Comparison of ENCODE assay signal across 8 mouse cellular contexts in the genomic region with DNA sequence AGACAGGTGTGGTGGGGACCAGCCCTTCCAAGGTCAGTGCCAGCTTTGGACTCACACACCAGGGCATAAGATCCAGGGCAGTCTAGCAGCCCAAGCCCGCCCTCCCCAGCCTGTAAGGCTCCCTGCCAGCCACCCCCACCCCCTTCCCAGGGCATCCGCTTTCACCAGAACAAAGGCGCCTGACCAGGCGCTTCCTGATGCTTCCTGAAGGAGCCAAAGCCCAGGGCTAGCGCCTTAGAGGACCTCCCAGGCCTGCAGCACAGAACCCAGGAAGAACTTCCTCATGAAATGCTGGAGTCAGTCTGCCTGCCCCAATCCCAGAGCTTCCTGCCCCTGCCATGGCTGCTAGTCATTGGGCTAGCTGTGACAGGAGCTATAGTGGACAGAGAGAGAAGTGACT. TPM values are rescaled to one million over a fixed set of nuclear protein-coding genes. Genes with fewer than 3 reads are reported as not detected.
A peak's percentile ranks its signal among the peaks of the same experiment; 100 is the strongest.
DNase-seq lines count a peak whose midpoint lies in the region; ATAC-seq and TF ChIP-seq lines count a peak whose summit lies in the region.

No protein-coding gene starts in this region.

- ATAC-seq in forebrain, embryonic 13.5 days, result no peak
- peak; percentile 47 for ATAC-seq in lung, postnatal 0 days
- ATAC-seq in megakaryocyte, adult 5-6 weeks (ENCODE audit: poor library complexity, severe bottlenecking), result no peak

- H3K36me3 ChIP-seq in forebrain, embryonic 13.5 days (ENCODE audit: poor library complexity, severe bottlenecking), result no peaks in the 10 kb centered on the region
- peaks cover 5% of the 10 kb centered on the region; the same call in 1 of the 2 replicates for H3K36me3 ChIP-seq in lung, postnatal 0 days (ENCODE audit: insufficient read depth, low read length)

- peaks cover 7% of the 10 kb centered on the region; the same call in 1 of the 2 replicates for H3K27me3 ChIP-seq in forebrain, embryonic 13.5 days
- no peaks in the 10 kb centered on the region for H3K27me3 ChIP-seq in lung, postnatal 0 days (replicated peaks; ENCODE audit: insufficient read depth, low read length)

- no peak for TF ChIP-seq CTCF in lung, postnatal 0 days (IDR thresholded peaks at IDR 0.05)

- peak; percentile 70 for TF ChIP-seq EP300 in lung, postnatal 0 days (IDR thresholded peaks at IDR 0.05)

- peaks cover 30% of the 10 kb centered on the region for H3K4me1 ChIP-seq in forebrain, embryonic 13.5 days
- H3K4me1 ChIP-seq in lung, postnatal 0 days (ENCODE audit: insufficient read depth, low read depth, low read length), result peaks cover 90% of the 10 kb centered on the region

- peak; percentile 48 for DNase-seq in gastrocnemius, postnatal 25 days
- no peak for DNase-seq in gastrocnemius, adult 8-10 months (ENCODE audit: low spot score in 2 of 2)
- DNase-seq in kidney, adult 11 months, result peak; percentile 72
- peak; percentile 77 for DNase-seq in lung, postnatal 0 days (ENCODE audit: low spot score)
- DNase-seq in cerebellum, adult 11 months, result no peak
- no peak for DNase-seq in spleen, adult 12 weeks (ENCODE audit: low spot score)

- no peak overlapping the region for H3K4me2 ChIP-seq in forebrain, embryonic 13.5 days
- H3K4me2 ChIP-seq in lung, postnatal 0 days (replicated peaks; ENCODE audit: low read depth, low read length), result no peak overlapping the region

- peak overlapping the region; percentile 31 for H3K27ac ChIP-seq in forebrain, embryonic 13.5 days
- H3K27ac ChIP-seq in lung, postnatal 0 days (ENCODE audit: low read length), result peak overlapping the region; percentile 94

- no peaks in the 10 kb centered on the region for H3K9me3 ChIP-seq in forebrain, embryonic 13.5 days (replicated peaks)
- H3K9me3 ChIP-seq in lung, postnatal 0 days (ENCODE audit: low read length), result no peaks in the 10 kb centered on the region

- no peak overlapping the region for H3K9ac ChIP-seq in forebrain, embryonic 13.5 days
- H3K9ac ChIP-seq in lung, postnatal 0 days (replicated peaks; ENCODE audit: low read depth), result no peak overlapping the region

- 24% methylated on average over 5 of the region's 5 CpGs for WGBS in forebrain, embryonic 13.5 days
- 8% methylated on average over 4 of the region's 5 CpGs for WGBS in lung, postnatal 0 days

- no peak overlapping the region for H3K4me3 ChIP-seq in forebrain, embryonic 13.5 days
- no peak overlapping the region for H3K4me3 ChIP-seq in lung, postnatal 0 days (ENCODE audit: low read depth, low read length)

RNA-seq across cellular contexts. Expression of a gene that starts 7.0 kb away (rescaled TPM):
- total RNA-seq in gastrocnemius, postnatal 25 days (2021), result 10 to 100 TPM in 1 of 2 experiments, 1 to 10 TPM in 1; 8.0 to 10.0 TPM
- 10 to 100 TPM; 10.8 to 16.5 (median 13.8) TPM for total RNA-seq in gastrocnemius, adult 8-10 months (2022)
- polyA plus RNA-seq in forebrain, embryonic 13.5 days (2015; fragmentation: Nextera tagmentation; extraction: Ambion mirVana), result 3.4 and 5.0 TPM in 2 replicates
- 83.7 and 85.3 TPM in 2 replicates for polyA plus RNA-seq in lung, postnatal 0 days (2015; fragmentation: Nextera tagmentation; extraction: Ambion mirVana)
- total RNA-seq in megakaryocyte, adult 5-6 weeks (2015), result 0.48 and 0.83 TPM in 2 replicates
- 0.18 and 4.0 TPM in 2 replicates for total RNA-seq in megakaryocyte, adult 5-6 weeks (2017)

RNA-seq across cellular contexts. Expression of a gene that starts 38.5 kb away (rescaled TPM):
- total RNA-seq in gastrocnemius, postnatal 25 days (2021), result 100 to 1,000 TPM; 342 to 348 TPM
- 100 to 1,000 TPM; 348 to 580 (median 436) TPM for total RNA-seq in gastrocnemius, adult 8-10 months (2022)
- 483 and 550 TPM in 2 replicates for polyA plus RNA-seq in forebrain, embryonic 13.5 days (2015; fragmentation: Nextera tagmentation; extraction: Ambion mirVana)
- 418 and 453 TPM in 2 replicates for polyA plus RNA-seq in lung, postnatal 0 days (2015; fragmentation: Nextera tagmentation; extraction: Ambion mirVana)
- 1,036 and 1,070 TPM in 2 replicates for total RNA-seq in megakaryocyte, adult 5-6 weeks (2015)
- 1,935 and 2,289 TPM in 2 replicates for total RNA-seq in megakaryocyte, adult 5-6 weeks (2017)

RNA-seq across cellular contexts. Expression of a gene that starts 47.4 kb away (rescaled TPM):
- total RNA-seq in gastrocnemius, postnatal 25 days (2021), result 100 to 1,000 TPM in 1 of 2 experiments, 10 to 100 TPM in 1; 88.2 to 102 TPM
- total RNA-seq in gastrocnemius, adult 8-10 months (2022), result 100 to 1,000 TPM; 124 to 131 (median 129) TPM
- 211 and 220 TPM in 2 replicates for polyA plus RNA-seq in forebrain, embryonic 13.5 days (2015; fragmentation: Nextera tagmentation; extraction: Ambion mirVana)
- polyA plus RNA-seq in lung, postnatal 0 days (2015; fragmentation: Nextera tagmentation; extraction: Ambion mirVana), result 119 and 136 TPM in 2 replicates
- 55.7 and 58.0 TPM in 2 replicates for total RNA-seq in megakaryocyte, adult 5-6 weeks (2015)
- 32.0 and 39.1 TPM in 2 replicates for total RNA-seq in megakaryocyte, adult 5-6 weeks (2017)

RNA-seq across cellular contexts. Expression of a gene that starts 54.6 kb away (rescaled TPM):
- total RNA-seq in gastrocnemius, postnatal 25 days (2021), result 10 to 100 TPM in 1 of 2 experiments, 1 to 10 TPM in 1; 8.6 to 10.7 TPM
- 10 to 100 TPM in 1 of 4 experiments, 1 to 10 TPM in 3; 8.1 to 10.8 (median 9.0) TPM for total RNA-seq in gastrocnemius, adult 8-10 months (2022)
- polyA plus RNA-seq in forebrain, embryonic 13.5 days (2015; fragmentation: Nextera tagmentation; extraction: Ambion mirVana), result 11.0 and 12.7 TPM in 2 replicates
- 15.5 and 16.1 TPM in 2 replicates for polyA plus RNA-seq in lung, postnatal 0 days (2015; fragmentation: Nextera tagmentation; extraction: Ambion mirVana)
- 16.0 and 16.4 TPM in 2 replicates for total RNA-seq in megakaryocyte, adult 5-6 weeks (2015)
- total RNA-seq in megakaryocyte, adult 5-6 weeks (2017), result 12.1 and 12.8 TPM in 2 replicates

Comparison
In these comparisons a context has a peak if more than half of its experiments do, and no peak if none do; other contexts are left out.
1. DNase-seq: peak in gastrocnemius, postnatal 25 days (single experiment), kidney, adult 11 months (single experiment) and lung, postnatal 0 days (single experiment); none in gastrocnemius, adult 8-10 months (0 of 2), cerebellum, adult 11 months (single experiment) and spleen, adult 12 weeks (single experiment).